22 mouse cellular contexts compared by ENCODE assay signal in the genomic region with DNA sequence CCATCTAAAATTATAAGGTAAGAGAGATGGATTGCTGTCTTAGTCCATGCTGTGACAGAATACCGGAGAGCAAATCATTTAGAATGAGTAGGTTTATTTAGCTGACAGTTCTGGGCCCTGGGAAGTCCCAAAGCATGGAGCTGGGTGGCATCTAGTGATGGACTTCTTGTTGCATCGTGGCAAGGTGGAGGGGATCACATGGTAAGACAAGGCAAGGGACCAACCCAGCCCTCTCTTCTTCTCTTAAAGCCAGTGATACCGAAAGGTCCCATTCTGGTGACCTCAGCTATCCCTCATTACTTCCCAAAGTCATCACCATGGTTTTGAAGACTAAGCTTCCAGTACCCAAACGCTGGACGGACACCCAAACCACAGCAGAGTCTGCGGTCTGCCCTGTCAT. TPM values are rescaled to one million over a fixed set of nuclear protein-coding genes. Genes with fewer than 3 reads are reported as not detected.
DNase-seq lines count a peak whose midpoint lies in the region; ATAC-seq lines count a peak whose summit lies in the region.
"Had no signal": no experiment of that assay in that cellular context is flagged by ENCODE, and none has a peak within 500 bp of the region (broad histone marks: within the 10 kb centered on the region; RNA-seq: fewer than 3 reads in every experiment).

No protein-coding gene starts in this region.

- H3K9me3 ChIP-seq in heart, embryonic 10.5 days: no peaks in the 10 kb centered on the region
- no peaks in the 10 kb centered on the region for H3K9me3 ChIP-seq in heart, embryonic 11.5 days (replicated peaks; ENCODE audit: control insufficient read depth, low read length)
- H3K9me3 ChIP-seq in midbrain, embryonic 11.5 days (ENCODE audit: control insufficient read depth, low read length): no peaks in the 10 kb centered on the region
- H3K9me3 ChIP-seq in midbrain, embryonic 14.5 days (ENCODE audit: control insufficient read depth, low read length): no peaks in the 10 kb centered on the region
- H3K9me3 ChIP-seq: G1E had no signal

- intact Hi-C loops in heart, postnatal 14 days (cut with DNase I): loop anchor here (5.0 to 10.0 kb wide), 3 partner anchors 99 to 1177 kb away; no protein-coding TSS in a partner anchor
- intact Hi-C loops in heart, postnatal 10 days (cut with DNase I): loop anchor here (10.0 kb wide), 1 partner anchor 497 kb away; no protein-coding TSS in a partner anchor
- intact Hi-C loops in heart, postnatal 25 days (cut with DNase I): loop anchor here (10.0 kb wide), 1 partner anchor 407 kb away; the partner anchor contains the start of gene Hivep1

- peak overlapping the region; percentile 77; the same call in 1 of the 2 replicates for H3K27ac ChIP-seq in heart, embryonic 10.5 days
- peak overlapping the region; percentile 3; the same call in 1 of the 2 replicates for H3K27ac ChIP-seq in heart, embryonic 11.5 days (ENCODE audit: low read depth, low read length)
- no peak overlapping the region for H3K27ac ChIP-seq in midbrain, embryonic 11.5 days (ENCODE audit: low read depth, low read length)
- H3K27ac ChIP-seq in midbrain, embryonic 14.5 days (replicated peaks; ENCODE audit: low read depth, low read length): no peak overlapping the region

- ATAC-seq in heart, embryonic 11.5 days (replicated peaks; ENCODE audit: insufficient number of reproducible peaks, low FRiP score, low TSS enrichment): no peak
- no peak for ATAC-seq in midbrain, embryonic 11.5 days (ENCODE audit: low FRiP score)
- no peak for ATAC-seq in midbrain, embryonic 14.5 days (ENCODE audit: low FRiP score, low TSS enrichment)
- ATAC-seq: activated CD4-positive, CD25-positive, alpha-beta regulatory T cell, adult 4 months; CD4-positive, CD25-positive, alpha-beta regulatory T cell, adult 4 months; Patski had no signal

- H3K4me2 ChIP-seq in heart, embryonic 11.5 days: no peak overlapping the region
- H3K4me2 ChIP-seq in midbrain, embryonic 11.5 days: no peak overlapping the region
- no peak overlapping the region for H3K4me2 ChIP-seq in midbrain, embryonic 14.5 days (ENCODE audit: low read length)

- H3K9ac ChIP-seq in heart, embryonic 11.5 days (ENCODE audit: low read depth, low read length): no peak overlapping the region
- H3K9ac ChIP-seq in midbrain, embryonic 11.5 days (ENCODE audit: low read length): no peak overlapping the region
- no peak overlapping the region for H3K9ac ChIP-seq in midbrain, embryonic 14.5 days (replicated peaks; ENCODE audit: low read length)

- peaks cover 58% of the 10 kb centered on the region for H3K4me1 ChIP-seq in heart, embryonic 10.5 days
- peaks cover 39% of the 10 kb centered on the region for H3K4me1 ChIP-seq in heart, embryonic 11.5 days (ENCODE audit: control insufficient read depth, insufficient read depth, low read length)
- peaks cover 8% of the 10 kb centered on the region; the same call in 1 of the 2 replicates for H3K4me1 ChIP-seq in midbrain, embryonic 11.5 days (ENCODE audit: control insufficient read depth, insufficient read depth, low read length)
- H3K4me1 ChIP-seq in midbrain, embryonic 14.5 days (ENCODE audit: control insufficient read depth, insufficient read depth, low read length): peaks cover 5% of the 10 kb centered on the region; the same call in 1 of the 2 replicates

- H3K4me3 ChIP-seq in heart, embryonic 10.5 days: no peak overlapping the region
- no peak overlapping the region for H3K4me3 ChIP-seq in heart, embryonic 11.5 days (ENCODE audit: low read depth, low read length)
- no peak overlapping the region for H3K4me3 ChIP-seq in midbrain, embryonic 11.5 days (ENCODE audit: low read depth, low read length)
- no peak overlapping the region for H3K4me3 ChIP-seq in midbrain, embryonic 14.5 days (replicated peaks; ENCODE audit: low read depth, low read length)

- peak; percentile 66 for DNase-seq in heart, adult 11 months
- DNase-seq in heart, postnatal 14 days: no peak
- DNase-seq in heart, embryonic 10.5 days (ENCODE audit: low spot score): no peak
- DNase-seq in heart, postnatal 10 days: no peak
- no peak for DNase-seq in heart, postnatal 25 days (ENCODE audit: low spot score)
- DNase-seq in midbrain, embryonic 11.5 days (ENCODE audit: low spot score, missing footprints): peak; percentile 60
- no peak for DNase-seq in midbrain, embryonic 14.5 days
- DNase-seq: adrenal gland, adult 2 months; adrenal gland, adult 8-10 months; adrenal gland, postnatal 10 days; adrenal gland, postnatal 14 days; adrenal gland, postnatal 25 days; adrenal gland, postnatal 36 days; B cell, adult 2 months; cerebellum, adult 11 months; cerebellum, adult 11-12 months had no signal

- H3K36me3 ChIP-seq in heart, embryonic 10.5 days: no peaks in the 10 kb centered on the region
- no peaks in the 10 kb centered on the region for H3K36me3 ChIP-seq in heart, embryonic 11.5 days (ENCODE audit: control insufficient read depth, insufficient read depth, low read length)
- no peaks in the 10 kb centered on the region for H3K36me3 ChIP-seq in midbrain, embryonic 11.5 days (ENCODE audit: control insufficient read depth, insufficient read depth, low read length)
- no peaks in the 10 kb centered on the region for H3K36me3 ChIP-seq in midbrain, embryonic 14.5 days (ENCODE audit: control insufficient read depth, insufficient read depth, low read length)
- H3K36me3 ChIP-seq: G1E had no signal

- H3K27me3 ChIP-seq in heart, embryonic 10.5 days (ENCODE audit: insufficient read depth, poor library complexity, severe bottlenecking): no peaks in the 10 kb centered on the region
- no peaks in the 10 kb centered on the region for H3K27me3 ChIP-seq in heart, embryonic 11.5 days (ENCODE audit: control insufficient read depth, insufficient read depth, low read length)
- no peaks in the 10 kb centered on the region for H3K27me3 ChIP-seq in midbrain, embryonic 11.5 days (ENCODE audit: control insufficient read depth, insufficient read depth, low read length)
- H3K27me3 ChIP-seq in midbrain, embryonic 14.5 days (ENCODE audit: control insufficient read depth, insufficient read depth, low read length): no peaks in the 10 kb centered on the region
- H3K27me3 ChIP-seq: CH12.LX, Patski had no signal

- WGBS in heart, embryonic 10.5 days: 72% methylated on average over 6 of the region's 6 CpGs
- 65% methylated on average over 6 of the region's 6 CpGs for WGBS in heart, embryonic 11.5 days (ENCODE audit: insufficient replicate concordance)
- WGBS in midbrain, embryonic 11.5 days: 82% methylated on average over 6 of the region's 6 CpGs
- 78% methylated on average over 6 of the region's 6 CpGs for WGBS in midbrain, embryonic 14.5 days

RNA-seq across cellular contexts. Expression of gene Tmem170b, which starts 42.3 kb away (rescaled TPM):
- 10 to 100 TPM; 18.4 to 20.5 TPM for total RNA-seq in heart, postnatal 14 days (2021)
- polyA plus RNA-seq in heart, embryonic 10.5 days (2016; fragmentation: Nextera tagmentation; extraction: Ambion mirVana): 11.5 and 15.5 TPM in 2 replicates
- 10 to 100 TPM; 18.6 to 18.8 TPM for total RNA-seq in heart, postnatal 10 days (2021)
- polyA plus RNA-seq in heart, embryonic 11.5 days (2014; fragmentation: Nextera tagmentation; extraction: Ambion mirVana): 17.6 and 20.3 TPM in 2 replicates
- total RNA-seq in heart, postnatal 25 days (2021): 10 to 100 TPM; 20.4 to 21.5 TPM
- 23.8 and 25.9 TPM in 2 replicates for polyA plus RNA-seq in midbrain, embryonic 11.5 days (2014; fragmentation: Nextera tagmentation; extraction: Ambion mirVana)
- polyA plus RNA-seq in midbrain, embryonic 14.5 days (2014; fragmentation: Nextera tagmentation; extraction: Ambion mirVana): 57.0 and 66.1 TPM in 2 replicates

Comparison
In these comparisons a context has a peak if more than half of its experiments do, and no peak if none do; other contexts are left out.
1. DNase-seq: peak in heart, adult 11 months (single experiment) and midbrain, embryonic 11.5 days (single experiment); none in heart, postnatal 14 days (0 of 2), heart, embryonic 10.5 days (single experiment), heart, postnatal 10 days (0 of 2), heart, postnatal 25 days (single experiment) and midbrain, embryonic 14.5 days (single experiment).
2. H3K27ac ChIP-seq: peak in heart, embryonic 10.5 days (single experiment) and heart, embryonic 11.5 days (single experiment); none in midbrain, embryonic 11.5 days (single experiment) and midbrain, embryonic 14.5 days (single experiment).